Mouse (Mus musculus) heart, adult 8-10 months (tissue): ENCODE measurements around the gene Clns1a. TPM values are rescaled to one million over a fixed set of nuclear protein-coding genes. Genes with fewer than 3 reads are reported as not detected.

Source experiments
- DNase-seq: peaks from one replicate; pipeline ENCODE4 v3.0.0; 2022; ENCODE audit warnings: low spot score
- total RNA-seq, 4 experiments: library from RNA; stranded (reverse); gene quantifications; 2 replicates each; pipeline ENCODE4 v1.2.4; 2022

Clns1a gene
- total RNA-seq, 4 experiments from 2014 or later, result 27.4 to 29.8 (median 28.3) TPM

GRCm38 (mm10) chr7:97765181-97765962 lies 68.9 kb downstream of the Clns1a start:
- DNase-seq, result peak; percentile 48

GRCm38 (mm10) chr7:97765963-97766347 lies 69.5 kb downstream of the Clns1a start:
- no peak for DNase-seq

GRCm38 (mm10) chr7:97766406-97767166 lies 70.2 kb downstream of the Clns1a start:
- DNase-seq, result no peak

GRCm38 (mm10) chr7:97767841-97768240 lies 71.4 kb downstream of the Clns1a start:
- DNase-seq, result no peak

- DNase-seq, result no peak
These were observed 72.6 kb downstream of the Clns1a start for GRCm38 (mm10) chr7:97769020-97769419.

Other genes with a start within 250 kb of the Clns1a start
- gene Kctd14, start 245.3 kb upstream of the Clns1a start, total RNA-seq, result under 1 TPM; 0.28 to 0.60 (median 0.49) TPM
- gene Ints4, start 215.7 kb upstream of the Clns1a start, total RNA-seq, result 10 to 100 TPM; 46.8 to 73.9 (median 67.8) TPM
- 10 to 100 TPM; 60.2 to 71.0 (median 63.5) TPM for gene Aamdc, start 117.1 kb upstream of the Clns1a start, total RNA-seq
- 10 to 100 TPM; 13.5 to 16.9 (median 15.0) TPM for gene Rsf1, start 116.7 kb upstream of the Clns1a start, total RNA-seq
- 1 to 10 TPM in 3 of 4 experiments, under 1 TPM in 1; 0.98 to 2.4 (median 2.0) TPM for gene Aqp11, start 41.7 kb downstream of the Clns1a start, total RNA-seq
- 1 to 10 TPM in 3 of 4 experiments, under 1 TPM in 1; 0.63 to 1.3 (median 1.1) TPM for gene Pak1, start 91.9 kb downstream of the Clns1a start, total RNA-seq
- not detected for gene Gdpd4, start 223.3 kb downstream of the Clns1a start, total RNA-seq